Mouse (Mus musculus) heart, adult 2 months (tissue): Measurements from ENCODE around the gene Vps8.

ENCODE experiments used
- CTCF ChIP-seq: fragments of 200-600 bp; IDR thresholded peaks from 2 replicates; pipeline ENCODE4 v1.8.1; 2022; ENCODE audit warnings: antibody characterized with exemption, mild to moderate bottlenecking, moderate library complexity
- POLR2A ChIP-seq: fragments of 200-500 bp; IDR thresholded peaks from 2 replicates; pipeline ENCODE4 v1.6.1; 2011; ENCODE audit warnings: mild to moderate bottlenecking, low read depth, low read length, control low read depth; ENCODE audit not compliant: insufficient read depth

GRCm38 (mm10) chr16:21485716-21486115 lies 62.8 kb downstream of the Vps8 start:
- no peak for TF ChIP-seq CTCF
- TF ChIP-seq POLR2A, result no peak
